Mouse (Mus musculus) left cerebral cortex, postnatal 4 days (tissue): ENCODE measurements around the gene Cacna1s. TPM values are rescaled to one million over a fixed set of nuclear protein-coding genes. Genes with fewer than 3 reads are reported as not detected.

Experiments
- DNase-seq: peaks from one replicate; pipeline ENCODE4 v3.0.0-alpha.2; 2022
- intact Hi-C: fragments of 180-260 bp; cut with DNase I; formaldehyde crosslinking; loops from one replicate; pipeline ENCODE4 v1.15.1; 2025
- total RNA-seq, 2 experiments: library from RNA; stranded (reverse); gene quantifications; 2 replicates each; pipeline ENCODE4 v1.2.3; 2021

Cacna1s gene
- total RNA-seq, 2 experiments from 2014 or later, result 0.60 to 0.95 TPM

- peak; percentile 75 for DNase-seq
- intact Hi-C loops, result no loop called here
Observed at GRCm38 (mm10) chr1:136103696-136104095, 51.1 kb downstream of the Cacna1s start.

- DNase-seq, result peak; percentile 74
- intact Hi-C loops, result no loop called here
Observed at GRCm38 (mm10) chr1:136104741-136105140, 52.2 kb downstream of the Cacna1s start.

GRCm38 (mm10) chr1:136109464-136109863 lies 56.9 kb downstream of the Cacna1s start:
- intact Hi-C loops, result no loop called here
- DNase-seq, result no peak

GRCm38 (mm10) chr1:136116183-136116582 lies 63.6 kb downstream of the Cacna1s start:
- intact Hi-C loops, result no loop called here
- peak; percentile 65 for DNase-seq

GRCm38 (mm10) chr1:136117069-136117468 lies 64.5 kb downstream of the Cacna1s start:
- no peak for DNase-seq
- intact Hi-C loops, result no loop called here

DNA sequence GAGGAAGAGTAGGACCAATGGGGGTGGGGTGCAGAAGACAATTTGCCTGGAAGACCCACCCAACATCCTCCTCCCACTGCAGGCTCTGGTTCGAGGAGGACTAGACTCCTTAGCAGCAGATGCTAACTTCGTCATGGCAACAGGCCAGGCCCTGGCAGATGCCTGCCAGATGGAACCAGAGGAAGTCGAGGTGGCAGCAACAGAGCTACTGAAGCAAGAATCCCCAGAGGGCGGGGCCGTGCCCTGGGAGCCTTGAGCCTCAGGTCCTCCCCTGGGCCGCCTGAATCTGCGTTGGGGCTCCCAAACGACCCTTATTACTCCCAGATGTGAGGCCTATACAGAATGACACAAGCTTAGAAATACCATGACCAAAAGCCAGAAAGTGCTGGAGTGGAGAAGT lies 66.3 kb downstream of the Cacna1s start:
- DNase-seq, result peak; percentile 93
- intact Hi-C loops, result no loop called here

DNA sequence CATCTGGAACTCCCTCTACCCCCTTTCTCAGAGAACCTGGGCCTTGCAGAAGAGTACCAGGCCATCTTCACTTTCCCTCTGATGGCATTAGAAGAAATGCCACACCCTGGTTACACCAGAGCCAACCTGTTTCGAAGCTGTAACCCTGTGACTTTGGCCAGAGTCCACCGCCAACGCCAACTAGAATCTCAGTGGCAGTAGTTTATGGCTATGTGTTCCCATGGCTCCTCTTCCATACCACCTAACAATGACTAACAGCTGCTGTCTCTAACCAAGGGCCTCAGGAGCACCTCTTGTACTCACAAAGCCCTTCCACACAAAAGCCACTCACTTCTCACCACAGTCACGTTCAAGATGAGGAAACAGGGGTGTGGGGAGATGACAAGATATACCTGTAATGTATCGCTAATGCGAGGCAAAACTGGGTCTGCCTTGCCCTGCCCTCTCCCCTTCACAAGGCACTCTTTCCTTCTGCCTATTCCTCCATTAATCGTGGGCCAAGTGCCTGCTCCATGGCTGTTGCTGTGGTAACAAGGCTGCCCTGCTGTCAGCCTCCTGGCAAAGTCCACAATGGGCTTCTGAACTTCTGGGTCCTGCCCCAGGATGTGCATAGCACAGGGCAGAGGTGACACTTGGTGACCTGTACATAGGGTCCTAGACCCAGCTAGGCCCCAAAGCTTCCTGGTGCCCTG lies 67.2 kb downstream of the Cacna1s start:
- intact Hi-C loops, result no loop called here

GRCm38 (mm10) chr1:136120263-136120603 lies 67.7 kb downstream of the Cacna1s start:
- intact Hi-C loops, result no loop called here
- DNase-seq, result no peak

More for the DNA sequence above, 67.2 kb downstream of the Cacna1s start:
- DNase-seq, result peak; percentile 67

GRCm38 (mm10) chr1:136120785-136121184 lies 68.2 kb downstream of the Cacna1s start:
- intact Hi-C loops, result no loop called here
- no peak for DNase-seq

DNA sequence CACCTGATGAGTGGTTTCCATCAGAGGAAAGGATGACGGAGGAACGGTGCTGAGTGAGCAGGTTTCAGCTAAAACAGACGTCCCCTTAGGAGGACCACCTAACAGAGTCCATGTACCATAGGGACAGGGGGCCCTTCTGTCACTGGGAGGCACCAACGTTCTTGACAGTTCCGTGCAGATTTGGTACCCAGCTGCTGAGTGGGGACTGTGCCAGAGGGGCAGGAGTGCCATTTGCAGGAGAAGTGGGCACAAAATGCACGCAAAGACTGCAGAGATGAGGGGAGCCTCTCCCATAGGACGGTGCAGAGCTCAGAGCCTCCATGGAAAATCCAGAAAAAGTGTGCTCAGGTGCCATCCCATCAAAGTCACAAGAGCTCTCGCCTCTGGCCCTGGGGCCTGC lies 69.5 kb downstream of the Cacna1s start:
- intact Hi-C loops, result no loop called here
- peak; percentile 78 for DNase-seq

DNA sequence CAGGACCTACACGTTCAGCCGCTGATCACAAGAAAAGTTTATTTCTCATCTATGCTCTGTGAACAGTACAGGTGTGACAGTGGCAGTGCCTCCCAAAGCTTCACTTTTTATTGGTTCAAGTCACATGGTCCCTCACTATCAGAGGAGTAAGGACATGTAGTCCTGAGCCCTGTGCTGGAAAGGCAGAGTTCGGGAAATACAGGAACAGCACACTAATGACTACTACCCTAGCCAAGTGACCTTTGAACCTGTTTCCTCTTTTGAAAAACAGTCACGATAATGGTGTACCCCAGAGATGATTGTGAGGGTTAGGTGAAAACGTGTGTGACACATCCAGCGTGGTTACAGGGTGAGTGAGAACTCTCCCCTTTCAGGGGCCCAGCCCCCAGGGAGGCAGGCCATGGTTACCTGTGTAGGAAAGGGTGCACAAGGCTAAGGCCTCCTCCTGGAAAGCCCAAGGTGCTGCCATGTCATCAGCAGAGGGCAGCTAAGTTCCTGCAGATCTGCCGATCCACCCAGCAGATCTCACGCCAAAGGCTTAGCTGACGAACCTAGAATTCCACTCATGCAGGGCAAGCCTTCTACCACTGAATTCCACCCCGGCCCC lies 73.7 kb downstream of the Cacna1s start:
- intact Hi-C loops, result no loop called here
- no peak for DNase-seq

DNA sequence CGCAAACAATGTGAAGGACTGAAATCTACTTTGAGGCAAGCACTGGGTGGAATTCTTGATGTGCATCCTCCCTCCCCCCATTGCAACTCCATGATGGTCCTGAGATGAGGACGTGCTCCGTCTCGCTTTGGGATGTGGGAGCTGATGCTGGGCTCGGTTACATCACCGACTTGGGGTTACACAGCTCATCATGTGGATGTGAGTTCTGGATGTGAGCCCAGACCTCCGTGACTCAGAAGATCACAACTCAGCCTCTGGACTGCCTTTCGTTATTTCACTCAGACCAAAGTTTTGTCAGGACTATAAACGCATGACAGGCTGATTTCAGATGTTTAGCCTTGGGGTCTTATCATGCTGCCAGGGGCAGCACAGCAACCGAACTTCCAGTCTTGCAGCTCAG lies 74.3 kb downstream of the Cacna1s start:
- intact Hi-C loops, result no loop called here

GRCm38 (mm10) chr1:136127856-136128255 lies 75.3 kb downstream of the Cacna1s start:
- intact Hi-C loops, result no loop called here
- DNase-seq, result no peak

More for the DNA sequence above, 74.3 kb downstream of the Cacna1s start:
- DNase-seq, result no peak

DNA sequence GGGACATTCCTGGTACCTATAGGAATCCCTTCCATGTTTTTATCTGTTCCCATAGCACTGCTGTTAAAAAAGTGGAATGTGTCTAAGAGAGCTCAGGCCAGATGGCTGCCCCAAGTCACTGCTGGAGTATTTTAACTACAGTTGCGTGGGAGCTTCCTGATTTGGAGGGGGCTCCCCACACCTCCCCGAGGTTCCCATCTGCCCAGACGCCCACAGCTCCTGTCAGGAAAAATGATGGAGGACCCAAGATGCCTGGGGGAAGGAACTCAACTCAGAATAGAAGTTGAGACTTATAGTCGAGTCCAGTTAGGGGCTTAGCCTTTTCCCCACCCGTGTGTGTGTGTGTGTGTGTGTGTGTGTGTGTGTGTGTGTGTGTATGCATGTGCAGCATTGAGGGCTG lies 75.9 kb downstream of the Cacna1s start:
- intact Hi-C loops, result no loop called here
- DNase-seq, result no peak

- intact Hi-C loops, result no loop called here
- DNase-seq, result no peak
Observed at GRCm38 (mm10) chr1:136128944-136129589, 76.5 kb downstream of the Cacna1s start.

- intact Hi-C loops, result no loop called here
- DNase-seq, result peak; percentile 68
Observed at GRCm38 (mm10) chr1:136130107-136130506, 77.6 kb downstream of the Cacna1s start.

GRCm38 (mm10) chr1:136130951-136131558 lies 78.5 kb downstream of the Cacna1s start, which contains the start of gene Kif21b:
Kif21b (plus strand) TSS chr1:136131389.
- peak; percentile 99 for DNase-seq

GRCm38 (mm10) chr1:136131603-136132291 lies 79.2 kb downstream of the Cacna1s start:
- intact Hi-C loops, result loop anchor here (2.0 kb wide), 1 partner anchor 81 kb away; the partner anchor contains the start of gene Ascl5

More at GRCm38 (mm10) chr1:136130951-136131558, 78.5 kb downstream of the Cacna1s start, which contains the start of gene Kif21b:
- intact Hi-C loops, result no loop called here

GRCm38 (mm10) chr1:136132386-136133201 lies 80.0 kb downstream of the Cacna1s start:
- DNase-seq, result peak; percentile 67
- intact Hi-C loops, result loop anchor here (2.0 kb wide), 1 partner anchor 82 kb away; the partner anchor contains the start of gene Ascl5

More at GRCm38 (mm10) chr1:136131603-136132291, 79.2 kb downstream of the Cacna1s start:
- peak; percentile 73 for DNase-seq
